Comparison of ENCODE assay signal across 22 mouse cellular contexts in the genomic region with DNA sequence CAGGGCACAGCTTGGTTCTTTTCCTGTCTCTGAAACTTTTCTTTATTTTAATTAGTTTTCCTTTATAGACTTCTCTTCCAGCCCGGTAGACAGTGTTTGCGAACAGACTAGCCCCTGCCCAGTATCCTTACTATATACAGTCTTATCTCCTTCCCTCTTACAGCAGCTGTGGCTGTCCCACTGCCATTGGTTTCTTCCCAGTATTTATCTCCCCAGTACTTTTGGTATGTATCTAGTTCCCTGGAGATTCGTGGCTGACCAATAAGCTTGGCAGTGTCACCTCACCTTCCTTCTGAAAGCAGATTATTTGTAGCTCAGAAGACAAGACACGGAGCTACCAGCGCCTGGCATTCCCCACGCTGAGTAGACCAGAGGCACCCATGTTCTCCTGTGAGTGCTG. TPM values are rescaled to one million over a fixed set of nuclear protein-coding genes. Genes with fewer than 3 reads are reported as not detected.
A peak's percentile ranks its signal among the peaks of the same experiment; 100 is the strongest.
DNase-seq lines count a peak whose midpoint lies in the region; ATAC-seq and TF ChIP-seq lines count a peak whose summit lies in the region.
"Had no signal": no experiment of that assay in that cellular context is flagged by ENCODE, and none has a peak within 500 bp of the region (broad histone marks: within the 10 kb centered on the region; RNA-seq: fewer than 3 reads in every experiment).

No protein-coding gene starts in this region.

- no peaks in the 10 kb centered on the region for H3K9me3 ChIP-seq in liver, embryonic 16.5 days (replicated peaks; ENCODE audit: control insufficient read depth, low read length)
- H3K9me3 ChIP-seq: hindbrain, embryonic 12.5 days; hindbrain, embryonic 15.5 days had no signal

- 0 out of 2 replicates have a peak overlapping the region, but pooled peaks have one; percentile 6 for H3K27ac ChIP-seq in testis, adult 2 months (ENCODE audit: control insufficient read depth, insufficient read depth, low read depth, low read length)
- no peak overlapping the region for H3K27ac ChIP-seq in liver, embryonic 16.5 days (ENCODE audit: low read length)
- H3K27ac ChIP-seq in thymus, adult 2 months (ENCODE audit: control insufficient read depth, insufficient read depth, low read length): no peak overlapping the region
- H3K27ac ChIP-seq: gastrocnemius, adult 2 months; hindbrain, embryonic 12.5 days; hindbrain, embryonic 15.5 days had no signal

- H3K36me3 ChIP-seq in testis, adult 2 months (ENCODE audit: control insufficient read depth, insufficient read depth, low read length): peaks cover 10% of the 10 kb centered on the region
- peaks cover 18% of the 10 kb centered on the region for H3K36me3 ChIP-seq in liver, embryonic 16.5 days (ENCODE audit: control insufficient read depth, insufficient read depth)
- peaks cover 29% of the 10 kb centered on the region for H3K36me3 ChIP-seq in thymus, adult 2 months (ENCODE audit: control insufficient read depth, insufficient read depth, low read length)

- no peak for TF ChIP-seq CTCF in testis, adult 2 months (IDR thresholded peaks at IDR 0.05; ENCODE audit: control insufficient read depth, insufficient read depth, insufficient replicate concordance, low read depth, low read length)
- no peak for TF ChIP-seq CTCF in thymus, adult 2 months (IDR thresholded peaks at IDR 0.05; ENCODE audit: borderline replicate concordance, control insufficient read depth, extremely low read depth, insufficient read depth, low read length, poor library complexity)

- H3K9ac ChIP-seq in liver, embryonic 16.5 days (ENCODE audit: low read depth, low read length): no peak overlapping the region
- H3K9ac ChIP-seq: forebrain, postnatal 0 days; hindbrain, embryonic 12.5 days; hindbrain, embryonic 15.5 days had no signal

- 69% methylated on average over 6 of the region's 6 CpGs for WGBS in liver, embryonic 16.5 days (ENCODE audit: insufficient replicate concordance)
- 95% methylated on average over 6 of the region's 6 CpGs for WGBS in thymus, adult 2 months

- TF ChIP-seq POLR2A in testis, adult 2 months (IDR thresholded peaks at IDR 0.05; ENCODE audit: control insufficient read depth, low read depth, low read length): no peak
- no peak for TF ChIP-seq POLR2A in thymus, adult 2 months (IDR thresholded peaks at IDR 0.05; ENCODE audit: control insufficient read depth, extremely low read depth, insufficient read depth, low read length, poor library complexity)

- no peak overlapping the region for H3K4me2 ChIP-seq in liver, embryonic 16.5 days (ENCODE audit: low read depth, low read length)
- H3K4me2 ChIP-seq: heart, embryonic 11.5 days; hindbrain, embryonic 12.5 days; hindbrain, embryonic 15.5 days had no signal

- DNase-seq in heart, adult 11 months: peak; percentile 55
- no peak for DNase-seq in heart, adult 8-10 months (ENCODE audit: low spot score)
- DNase-seq in testis, postnatal 14 days (ENCODE audit: low spot score): no peak
- DNase-seq in kidney, postnatal 36 days: no peak
- no peak for DNase-seq in thymus, adult 2 months
- DNase-seq: adrenal gland, postnatal 10 days; adrenal gland, postnatal 36 days; cerebellum, adult 18-20 months; cerebellum, adult 9-10 months; cerebellum, postnatal 14 days; forebrain, postnatal 0 days; gastrocnemius, adult 2 months; gastrocnemius, postnatal 14 days; heart, adult 18-20 months had no signal

- peak overlapping the region; percentile 74 for H3K4me3 ChIP-seq in testis, adult 2 months (ENCODE audit: control insufficient read depth, low read depth, low read length)
- no peak overlapping the region for H3K4me3 ChIP-seq in liver, embryonic 16.5 days (ENCODE audit: low read depth, low read length)
- H3K4me3 ChIP-seq in thymus, adult 2 months (ENCODE audit: control insufficient read depth, insufficient read depth, low read length): no peak overlapping the region
- H3K4me3 ChIP-seq: gastrocnemius, adult 2 months; hindbrain, embryonic 12.5 days; hindbrain, embryonic 15.5 days had no signal

- no peaks in the 10 kb centered on the region for H3K27me3 ChIP-seq in testis, adult 2 months (ENCODE audit: control insufficient read depth, insufficient read depth, low read length)
- H3K27me3 ChIP-seq in liver, embryonic 16.5 days (ENCODE audit: control insufficient read depth, insufficient read depth, low read depth, low read length): no peaks in the 10 kb centered on the region
- H3K27me3 ChIP-seq in thymus, adult 2 months (ENCODE audit: control insufficient read depth, insufficient read depth, low read length): no peaks in the 10 kb centered on the region
- H3K27me3 ChIP-seq: hindbrain, embryonic 12.5 days; hindbrain, embryonic 15.5 days had no signal

- ATAC-seq in liver, embryonic 16.5 days (ENCODE audit: low read depth): peak; percentile 50
- ATAC-seq: activated CD4-positive, CD25-positive, alpha-beta regulatory T cell, adult 4 months; forebrain, embryonic 14.5 days; forebrain, postnatal 0 days had no signal

- no peaks in the 10 kb centered on the region for H3K4me1 ChIP-seq in testis, adult 2 months (ENCODE audit: control insufficient read depth, insufficient read depth, low read length)
- H3K4me1 ChIP-seq in liver, embryonic 16.5 days (ENCODE audit: control insufficient read depth, low read depth, low read length): peaks cover 25% of the 10 kb centered on the region
- no peaks in the 10 kb centered on the region for H3K4me1 ChIP-seq in thymus, adult 2 months (replicated peaks; ENCODE audit: control insufficient read depth, insufficient read depth, low read length)
- H3K4me1 ChIP-seq: hindbrain, embryonic 12.5 days; hindbrain, embryonic 15.5 days had no signal

RNA-seq across cellular contexts. Expression of gene Golgb1, which starts 21.8 kb away (rescaled TPM):
- 10 to 100 TPM; 49.8 to 60.7 (median 53.2) TPM for total RNA-seq in heart, adult 8-10 months (2022)
- 37.1 and 49.1 TPM in 2 replicates for polyA plus RNA-seq in testis, adult 2 months (2012; rRNA removed)
- 24.2 and 24.8 TPM in 2 replicates for polyA plus RNA-seq in liver, embryonic 16.5 days (2015; fragmentation: Nextera tagmentation; extraction: Ambion mirVana)
- 46.6 and 47.6 TPM in 2 replicates for polyA plus RNA-seq in thymus, adult 2 months (2012; rRNA removed)

RNA-seq across cellular contexts. Expression of gene Eaf2, which starts 21.9 kb away (rescaled TPM):
- total RNA-seq in heart, adult 8-10 months (2022): 1 to 10 TPM; 1.2 to 1.9 (median 1.6) TPM
- polyA plus RNA-seq in testis, adult 2 months (2012; rRNA removed): 2.6 and 2.8 TPM in 2 replicates
- 0.20 and 0.28 TPM in 2 replicates for polyA plus RNA-seq in liver, embryonic 16.5 days (2015; fragmentation: Nextera tagmentation; extraction: Ambion mirVana)
- 0.65 and 1.2 TPM in 2 replicates for polyA plus RNA-seq in thymus, adult 2 months (2012; rRNA removed)
- total RNA-seq: hematopoietic stem cell, adult 5-6 weeks had no signal

RNA-seq across cellular contexts. Expression of gene Hcls1, which starts 38.1 kb away (rescaled TPM):
- total RNA-seq in heart, adult 8-10 months (2022): 1 to 10 TPM; 4.9 to 9.0 (median 7.1) TPM
- polyA plus RNA-seq in testis, adult 2 months (2012; rRNA removed): 0.72 and 0.75 TPM in 2 replicates
- polyA plus RNA-seq in liver, embryonic 16.5 days (2015; fragmentation: Nextera tagmentation; extraction: Ambion mirVana): 13.8 TPM in 2 replicates
- polyA plus RNA-seq in thymus, adult 2 months (2012; rRNA removed): 118 and 132 TPM in 2 replicates
